Mouse (Mus musculus): ENCODE results near the gene Tbck.

DNA sequence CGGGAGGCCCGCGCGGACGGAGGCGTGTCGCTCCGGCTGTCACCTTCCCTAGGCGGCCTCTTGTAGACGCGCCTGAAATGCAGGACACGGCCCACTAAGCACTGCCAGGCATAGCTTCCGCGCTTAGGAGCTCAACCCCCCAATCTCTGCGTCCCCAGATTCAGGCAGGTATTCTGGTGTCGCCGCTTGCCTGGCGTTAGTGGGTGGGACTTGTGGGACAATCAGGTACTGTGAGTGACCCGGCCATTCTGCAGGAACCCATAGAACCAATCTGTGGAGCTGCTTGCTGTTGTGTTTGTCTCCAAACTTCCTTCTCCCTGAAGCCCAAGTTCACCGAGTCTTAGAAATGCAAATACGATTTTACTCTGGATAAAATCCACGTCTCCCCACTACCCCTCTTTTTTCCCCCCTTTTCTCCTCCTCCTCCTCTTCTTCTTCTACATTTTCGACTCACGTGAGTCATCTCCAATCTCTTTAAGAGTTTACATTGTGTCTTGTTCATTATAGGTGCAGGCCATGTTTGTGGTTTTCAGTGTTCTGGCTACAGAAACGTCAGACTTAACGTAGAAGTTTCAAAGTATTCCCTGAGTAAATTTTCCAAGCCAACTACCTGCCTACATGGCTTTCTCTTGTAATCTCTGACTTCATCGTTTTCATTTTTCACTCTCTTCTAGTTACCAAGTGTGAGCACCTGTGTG lies 436 bp downstream of the Tbck start, which contains the start of gene Aimp1:
- no peak for TF ChIP-seq POLR2A (IDR thresholded peaks at IDR 0.05; ENCODE audit: borderline replicate concordance, low read depth, low read length)
- no peak for TF ChIP-seq CTCF (IDR thresholded peaks at IDR 0.05; ENCODE audit: low read depth, low read length)
